Mouse (Mus musculus) ES-E14 (cell line): ENCODE measurements at regions not wholly inside any gene's neighbourhood (a gene's known extent, or its start where the extent isn't known, plus 50 kb on each side); places are given as distances from the start of the nearest gene placed in this dataset.
"Not testable (repeated sequence)": the region's sequence is repeated elsewhere in the genome, so short reads cannot be mapped to it uniquely, and the experiment has no call there.

Experiments
- CHD2 ChIP-seq: IDR thresholded peaks from 2 replicates; pipeline ENCODE4 v1.6.1; 2014; ENCODE audit warnings: mild to moderate bottlenecking, low read depth, low read length, inconsistent platforms
- MAFK ChIP-seq: IDR thresholded peaks from 2 replicates; pipeline ENCODE4 v1.6.1; 2014; ENCODE audit warnings: mild to moderate bottlenecking, low read depth, low read length, inconsistent platforms; ENCODE audit not compliant: insufficient read depth
- ZC3H11A ChIP-seq: IDR thresholded peaks from 2 replicates; pipeline ENCODE4 v1.6.1; 2012; ENCODE audit warnings: low read depth, mild to moderate bottlenecking, inconsistent platforms, low read length, borderline replicate concordance
- ZNF384 ChIP-seq: IDR thresholded peaks from 2 replicates; pipeline ENCODE4 v1.6.1; 2012; ENCODE audit warnings: low read depth, low read length, inconsistent platforms

- TF ChIP-seq ZNF384, ZC3H11A, MAFK, CHD2: not testable (repeated sequence)
Observed at GRCm38 (mm10) chr17:13442229-13442628, 87.9 kb downstream of the Tcp10c start.
